12 mouse cellular contexts compared by ENCODE assay signal in genomic region chr7:111305196-111305595, GRCm38 (mm10).
A peak's percentile ranks its signal among the peaks of the same experiment; 100 is the strongest.
DNase-seq lines count a peak whose midpoint lies in the region; ATAC-seq and TF ChIP-seq lines count a peak whose summit lies in the region.
"Had no signal": no experiment of that assay in that cellular context is flagged by ENCODE, and none has a peak within 500 bp of the region (broad histone marks: within the 10 kb centered on the region; RNA-seq: fewer than 3 reads in every experiment).

No protein-coding gene starts in this region.

- H3K27ac ChIP-seq in layer of hippocampus, adult 2 months, result no peak overlapping the region
- H3K27ac ChIP-seq: embryonic facial prominence, embryonic 12.5 days; liver, embryonic 12.5 days had no signal

- H3K4me3 ChIP-seq in layer of hippocampus, adult 2 months, result no peak overlapping the region
- H3K4me3 ChIP-seq: embryonic facial prominence, embryonic 12.5 days; liver, embryonic 12.5 days had no signal

- no peak for DNase-seq in layer of hippocampus, adult 2 months (ENCODE audit: low spot score in 2 of 2)
- DNase-seq in layer of hippocampus, adult 11-12 months (ENCODE audit: low spot score), result no peak
- peak; percentile 19 to 30 for DNase-seq in B cell, adult 2 months
- peak; percentile 39 for DNase-seq in ES-CJ7 (ENCODE audit: low read depth, low spot score)
- no peak for DNase-seq in cerebellum, postnatal 10 days
- no peak for DNase-seq in urinary bladder, postnatal 4 days (ENCODE audit: low spot score in 2 of 2)
- DNase-seq in lung, postnatal 25 days (ENCODE audit: low spot score), result no peak
- DNase-seq: layer of hippocampus, postnatal 36 days; midbrain, embryonic 14.5 days had no signal

- ATAC-seq in megakaryocyte, adult 5-6 weeks (ENCODE audit: poor library complexity, severe bottlenecking), result peak; percentile 54; the same call in 1 of the 2 replicates
- ATAC-seq: liver, embryonic 12.5 days had no signal

- TF ChIP-seq CTCF in layer of hippocampus, adult 2 months (conservative IDR thresholded peaks at IDR 0.05), result peak; percentile 58

Comparison
In these comparisons a context has a peak if more than half of its experiments do, and no peak if none do; other contexts are left out.
1. DNase-seq: peak in B cell, adult 2 months (2 of 2) and ES-CJ7 (single experiment); none in layer of hippocampus, adult 2 months (0 of 2), layer of hippocampus, adult 11-12 months (single experiment), cerebellum, postnatal 10 days (0 of 2), urinary bladder, postnatal 4 days (0 of 2) and lung, postnatal 25 days (single experiment).